Mouse (Mus musculus) urinary bladder, adult 18-20 months (tissue): Measurements from ENCODE around the gene Map3k3.
A peak's percentile ranks its signal among the peaks of the same experiment; 100 is the strongest.
"Not testable (repeated sequence)": the region's sequence is repeated elsewhere in the genome, so short reads cannot be mapped to it uniquely, and the experiment has no call there.

Source experiments
- DNase-seq, 2 experiments: peaks; one replicate each; pipeline ENCODE4 v3.0.0; 2022; ENCODE audit warnings: low spot score in 2 of 2, mixed read lengths in 2 of 2

Map3k3 gene

DNA sequence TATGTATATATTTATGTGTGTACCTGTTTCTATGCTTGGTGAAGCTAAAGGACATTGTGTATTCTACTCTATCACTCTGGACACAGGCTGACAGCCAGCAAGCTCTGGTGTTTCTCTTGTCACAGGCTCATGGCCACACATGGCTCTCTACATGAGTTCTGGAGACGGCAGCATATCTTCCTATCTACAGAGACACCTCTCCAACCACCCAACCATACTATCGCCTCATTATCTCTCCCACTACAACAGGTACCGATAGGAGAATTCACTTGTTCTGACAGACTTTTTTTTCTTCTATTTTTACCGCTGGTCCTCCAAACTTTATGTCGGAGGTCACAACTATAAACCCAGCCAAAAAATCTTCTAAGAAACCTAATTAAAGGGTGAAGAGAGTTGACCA, 107.8 kb downstream of the Map3k3 start:
- DNase-seq = no peak

GRCm38 (mm10) chr11:106192657-106193370, 108.4 kb downstream of the Map3k3 start:
- no peak for DNase-seq

DNA sequence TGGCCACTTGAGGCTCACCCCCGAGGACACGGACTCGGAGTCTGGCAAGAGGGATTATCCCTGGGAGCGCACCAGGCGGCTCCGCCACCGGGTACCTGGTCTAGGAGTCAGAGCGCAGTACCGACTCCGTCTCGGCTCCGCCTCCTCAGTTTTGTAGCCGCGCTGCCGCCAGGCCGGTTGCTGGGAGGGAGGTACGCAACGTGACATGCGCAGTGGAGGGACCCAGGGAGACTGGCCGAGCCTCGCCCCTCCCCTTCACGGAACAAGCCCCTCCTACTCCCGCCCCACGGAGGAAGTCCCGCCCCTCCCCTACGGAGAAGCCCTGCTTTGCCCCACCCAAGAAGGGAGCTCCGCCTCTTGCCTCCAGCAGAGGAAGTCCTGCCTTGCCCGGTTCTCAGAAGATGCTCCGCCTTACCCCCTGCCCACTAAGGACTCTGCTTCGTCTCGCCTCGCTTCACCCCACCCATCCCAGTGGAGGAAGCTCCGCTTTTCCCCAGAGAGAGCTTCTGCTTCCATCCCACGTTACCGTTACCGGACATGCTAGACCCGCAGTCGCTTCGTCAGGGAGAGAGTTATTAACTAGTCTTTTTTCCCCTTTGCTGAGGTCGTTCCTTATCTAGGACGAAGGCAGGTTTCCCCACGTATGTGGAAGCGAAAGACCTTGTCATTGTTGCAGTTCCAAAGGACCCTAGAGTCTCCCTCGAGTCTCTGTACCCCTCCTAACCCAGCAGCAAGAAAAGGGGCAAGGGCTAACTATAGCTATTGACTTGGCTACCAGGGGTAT, 109.2 kb downstream of the Map3k3 start:
- peak; percentile 88 to 97 for DNase-seq

DNA sequence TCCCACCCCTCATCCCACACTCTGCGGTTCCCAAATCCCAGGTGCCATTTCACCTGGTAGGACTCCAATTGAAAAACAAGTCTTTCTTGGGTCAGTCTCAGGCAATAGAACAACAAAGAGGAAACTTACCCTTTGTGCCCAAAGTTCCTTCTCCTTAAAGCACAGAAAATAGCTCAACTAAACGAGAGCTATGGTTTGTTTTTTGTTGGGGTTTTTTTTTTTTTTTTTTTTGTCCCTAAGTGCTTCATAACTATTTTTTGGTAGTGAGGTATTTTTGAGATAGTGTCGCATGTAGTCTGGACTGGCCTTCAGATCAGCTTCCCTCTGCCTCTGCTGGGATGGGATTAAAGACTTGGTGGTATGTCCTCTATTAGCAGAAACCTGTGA, 109.7 kb downstream of the Map3k3 start:
- DNase-seq = no peak

- no peak for DNase-seq
These were observed 110.5 kb downstream of the Map3k3 start for GRCm38 (mm10) chr11:106194891-106195290.

- DNase-seq = no peak
These were observed 110.9 kb downstream of the Map3k3 start for GRCm38 (mm10) chr11:106195341-106195740.

GRCm38 (mm10) chr11:106198277-106198676, 113.9 kb downstream of the Map3k3 start:
- DNase-seq = no peak

- not testable (repeated sequence) for DNase-seq
These were observed 115.6 kb downstream of the Map3k3 start for GRCm38 (mm10) chr11:106199997-106200396.

DNA sequence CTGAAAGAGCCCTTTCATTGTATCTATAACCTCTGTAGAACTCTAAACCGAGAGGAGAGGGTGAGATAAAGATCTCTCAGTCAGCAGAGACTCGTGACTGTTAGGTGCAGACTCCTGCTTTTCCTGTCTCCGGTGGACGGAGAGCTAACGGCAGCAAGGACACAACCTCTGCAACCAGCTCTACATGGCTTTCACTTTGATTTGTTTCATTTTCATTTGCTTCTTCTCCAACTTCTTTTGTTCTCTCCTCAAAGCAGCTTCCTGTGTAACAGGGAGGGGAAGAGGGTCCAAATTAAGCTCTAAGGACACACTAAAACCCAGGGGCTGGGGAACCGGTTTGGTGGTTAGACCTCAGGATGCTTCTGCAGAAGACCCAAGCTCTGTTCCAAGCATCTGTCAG, 116.3 kb downstream of the Map3k3 start:
- DNase-seq = no peak

GRCm38 (mm10) chr11:106201337-106202122, 117.1 kb downstream of the Map3k3 start:
- no peak for DNase-seq

DNA sequence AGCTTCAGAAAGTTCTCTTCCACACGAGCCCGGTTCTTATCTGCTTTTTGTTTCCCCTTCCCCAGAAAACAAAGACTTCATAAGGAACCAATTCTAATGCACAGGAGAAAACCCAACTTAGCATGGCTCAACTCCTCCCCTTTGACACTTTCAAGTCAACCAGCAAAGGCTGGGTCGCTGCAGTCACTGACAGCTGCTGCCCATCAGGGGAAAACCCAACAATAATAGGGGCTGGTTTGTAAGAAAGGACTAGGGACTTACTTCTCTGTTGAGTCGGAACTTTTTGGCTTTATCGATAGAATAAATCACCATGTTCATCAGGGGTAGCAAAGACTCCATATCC, 117.7 kb downstream of the Map3k3 start, which contains the start of gene Strada:
Strada (minus strand) TSS at position 46 of the 343 bp plus-strand sequence.
- no peak for DNase-seq
